Mouse (Mus musculus): ENCODE results near the gene Klra2. TPM values are rescaled to one million over a fixed set of nuclear protein-coding genes. Genes with fewer than 3 reads are reported as not detected.

Gene Klra2
- polyA plus RNA-seq (2014; fragmentation: Illumina TruSeq; extraction: RNeasy Lipid Tissue Mini Kit (QIAGEN cat#74804); ENCODE audit: low read depth, low replicate concordance) = 9.1 TPM

GRCm38 (mm10) chr6:131247206-131247605 lies at the start of gene Klra2:
Gene Klra2, minus strand, starts transcription at chr6:131247362.

GRCm38 (mm10) chr6:131292991-131293788 lies 46.0 kb upstream of the Klra2 start, which contains the start of gene Magohb:
Gene Magohb, minus strand, starts transcription at chr6:131293244.

Other genes with a start within 250 kb of the Klra2 start
- gene Magohb, start 45.9 kb upstream of the Klra2 start, polyA plus RNA-seq (2014; fragmentation: Illumina TruSeq; extraction: RNeasy Lipid Tissue Mini Kit (QIAGEN cat#74804); ENCODE audit: low read depth, low replicate concordance) = 81.3 TPM
- 286 TPM for gene Styk1, start 106.2 kb upstream of the Klra2 start, polyA plus RNA-seq (2014; fragmentation: Illumina TruSeq; extraction: RNeasy Lipid Tissue Mini Kit (QIAGEN cat#74804); ENCODE audit: low read depth, low replicate concordance)
- 155 TPM for gene Ybx3, start 141.1 kb upstream of the Klra2 start, polyA plus RNA-seq (2014; fragmentation: Illumina TruSeq; extraction: RNeasy Lipid Tissue Mini Kit (QIAGEN cat#74804); ENCODE audit: low read depth, low replicate concordance)
- gene 5430401F13Rik, start 239.0 kb upstream of the Klra2 start, polyA plus RNA-seq (2014; fragmentation: Illumina TruSeq; extraction: RNeasy Lipid Tissue Mini Kit (QIAGEN cat#74804); ENCODE audit: low read depth, low replicate concordance) = not detected
- gene Gm6619, start 239.0 kb upstream of the Klra2 start, polyA plus RNA-seq (2014; fragmentation: Illumina TruSeq; extraction: RNeasy Lipid Tissue Mini Kit (QIAGEN cat#74804); ENCODE audit: low read depth, low replicate concordance) = not detected